ENCODE assay signal across 19 mouse cellular contexts in genomic region chr11:54533834-54534233, GRCm38 (mm10). TPM values are rescaled to one million over a fixed set of nuclear protein-coding genes. Genes with fewer than 3 reads are reported as not detected.
DNase-seq lines count a peak whose midpoint lies in the region; ATAC-seq and TF ChIP-seq lines count a peak whose summit lies in the region.
"Had no signal": no experiment of that assay in that cellular context is flagged by ENCODE, and none has a peak within 500 bp of the region (broad histone marks: within the 10 kb centered on the region; RNA-seq: fewer than 3 reads in every experiment).

No protein-coding gene starts in this region.

- H3K27ac ChIP-seq in thymus, adult 2 months (ENCODE audit: control insufficient read depth, insufficient read depth, low read length) = no peak overlapping the region
- no peak overlapping the region for H3K27ac ChIP-seq in MEL (ENCODE audit: control insufficient read depth, low read depth, low read length)
- H3K27ac ChIP-seq: embryonic facial prominence, embryonic 12.5 days; forebrain, embryonic 15.5 days; hindbrain, postnatal 0 days had no signal

- no peak overlapping the region for H3K4me3 ChIP-seq in thymus, adult 2 months (ENCODE audit: control insufficient read depth, insufficient read depth, low read length)
- H3K4me3 ChIP-seq in MEL (ENCODE audit: control insufficient read depth in 1 of 2, insufficient read depth in 1 of 2, low read depth in 2 of 2, low read length in 2 of 2) = no peak overlapping the region
- H3K4me3 ChIP-seq: embryonic facial prominence, embryonic 12.5 days; forebrain, embryonic 15.5 days; megakaryocyte, embryonic 14.5 days had no signal

- no peak for TF ChIP-seq RAD21 in MEL (IDR thresholded peaks at IDR 0.05; ENCODE audit: low read depth, low read length)

- peaks cover 57% of the 10 kb centered on the region for H3K79me2 ChIP-seq in MEL (ENCODE audit: control insufficient read depth, insufficient read depth, low read length, poor library complexity)

- no peaks in the 10 kb centered on the region for H3K27me3 ChIP-seq in thymus, adult 2 months (ENCODE audit: control insufficient read depth, insufficient read depth, low read length)
- no peaks in the 10 kb centered on the region for H3K27me3 ChIP-seq in MEL (ENCODE audit: control insufficient read depth in 1 of 2, insufficient read depth in 2 of 2, low read length in 2 of 2)
- H3K27me3 ChIP-seq: embryonic facial prominence, embryonic 12.5 days; forebrain, embryonic 15.5 days; megakaryocyte, embryonic 14.5 days had no signal

- no peak overlapping the region for H3K9ac ChIP-seq in MEL (ENCODE audit: control insufficient read depth, low read depth, low read length, poor library complexity, severe bottlenecking)
- H3K9ac ChIP-seq: embryonic facial prominence, embryonic 12.5 days; forebrain, embryonic 15.5 days; lung, embryonic 14.5 days had no signal

- TF ChIP-seq POLR2A in thymus, adult 2 months (IDR thresholded peaks at IDR 0.05; ENCODE audit: control insufficient read depth, extremely low read depth, insufficient read depth, low read length, poor library complexity) = no peak
- TF ChIP-seq POLR2A in MEL (IDR thresholded peaks at IDR 0.05; ENCODE audit: control insufficient read depth in 1 of 2, insufficient read depth in 1 of 2, low read depth in 1 of 2, low read length in 2 of 2, poor library complexity in 1 of 2) = no peak

- H3K36me3 ChIP-seq in thymus, adult 2 months (ENCODE audit: control insufficient read depth, insufficient read depth, low read length) = no peaks in the 10 kb centered on the region
- peaks cover 2 to 48% of the 10 kb centered on the region in 2 experiments; a peak in 3 of 4 replicates for H3K36me3 ChIP-seq in MEL (ENCODE audit: control insufficient read depth in 1 of 2, insufficient read depth in 2 of 2, low read length in 2 of 2)
- H3K36me3 ChIP-seq: embryonic facial prominence, embryonic 12.5 days; forebrain, embryonic 15.5 days had no signal

- no peak for TF ChIP-seq CTCF in thymus, adult 2 months (IDR thresholded peaks at IDR 0.05; ENCODE audit: borderline replicate concordance, control insufficient read depth, extremely low read depth, insufficient read depth, low read length, poor library complexity)
- no peak for TF ChIP-seq CTCF in MEL (IDR thresholded peaks at IDR 0.05 in 2 of 3, conservative IDR thresholded peaks at IDR 0.05 in 1 of 3; ENCODE audit: control insufficient read depth in 1 of 3, insufficient read depth in 1 of 3, low read depth in 2 of 3, low read length in 3 of 3, poor library complexity in 1 of 3, severe bottlenecking in 1 of 3)

- H3K9me3 ChIP-seq in MEL (replicated peaks; ENCODE audit: insufficient read depth, low read length) = no peaks in the 10 kb centered on the region
- H3K9me3 ChIP-seq: embryonic facial prominence, embryonic 12.5 days; forebrain, embryonic 15.5 days; megakaryocyte, embryonic 14.5 days had no signal

- DNase-seq in thymus, postnatal 14 days = peak; percentile 19
- no peak for DNase-seq in thymus, adult 2 months
- peak; percentile 81 for DNase-seq in MEL (ENCODE audit: low read depth, low spot score)
- DNase-seq in right cerebral cortex, postnatal 10 days (ENCODE audit: low spot score in 2 of 2) = no peak
- DNase-seq in layer of hippocampus, adult 9-10 months (ENCODE audit: low spot score) = no peak
- DNase-seq in adrenal gland, postnatal 14 days = no peak
- DNase-seq: adrenal gland, postnatal 25 days; cerebellum, adult 18-20 months; heart, postnatal 4 days; kidney, adult 2 months; kidney, postnatal 14 days; lung, embryonic 14.5 days; right cerebral cortex, postnatal 14 days had no signal

- no peak for TF ChIP-seq EP300 in MEL (IDR thresholded peaks at IDR 0.05; ENCODE audit: low read depth in 1 of 2, low read length in 2 of 2)

- peaks cover 4% of the 10 kb centered on the region for H3K4me1 ChIP-seq in thymus, adult 2 months (replicated peaks; ENCODE audit: control insufficient read depth, insufficient read depth, low read length)
- peaks cover 21 to 27% of the 10 kb centered on the region in 2 experiments for H3K4me1 ChIP-seq in MEL (ENCODE audit: control insufficient read depth in 1 of 2, insufficient read depth in 2 of 2, low read length in 2 of 2)

- 0% methylated on average over 2 of the region's 2 CpGs for WGBS in thymus, adult 2 months

- ATAC-seq in inflammation-experienced regulatory T-cells, adult 6 months = peak; percentile 86
- ATAC-seq: forebrain, embryonic 15.5 days; hindbrain, postnatal 0 days; midbrain, embryonic 16.5 days had no signal

TF ChIP-seq in MEL, 35 proteins besides CTCF, POLR2A, EP300 and RAD21:
- no peak for TF ChIP-seq ZNF384 (IDR thresholded peaks at IDR 0.05; ENCODE audit: low read depth, low read length)
- no peak for TF ChIP-seq RCOR1 (IDR thresholded peaks at IDR 0.05; ENCODE audit: low read depth, low read length)
- no peak for TF ChIP-seq UBTF (IDR thresholded peaks at IDR 0.05; ENCODE audit: borderline replicate concordance, insufficient read depth, low read depth, low read length)
- no peak for TF ChIP-seq MEF2A (IDR thresholded peaks at IDR 0.05; ENCODE audit: extremely low read depth, insufficient replicate concordance, low read depth, low read length, poor library complexity, severe bottlenecking)
- no peak for TF ChIP-seq NRF1 (IDR thresholded peaks at IDR 0.05; ENCODE audit: insufficient read depth, low read depth, low read length, poor library complexity, severe bottlenecking)
- 0 out of 2 replicates have a peak, but pooled peaks have one; percentile 25 for TF ChIP-seq SIN3A (IDR thresholded peaks at IDR 0.05; ENCODE audit: low read length)
- TF ChIP-seq ELF1 (IDR thresholded peaks at IDR 0.05; ENCODE audit: low read depth, low read length) = peak; percentile 70; the same call in 1 of the 2 replicates
- no peak for TF ChIP-seq USF2 (IDR thresholded peaks at IDR 0.05; ENCODE audit: borderline replicate concordance in 1 of 2, insufficient read depth in 1 of 2, low read depth in 1 of 2, low read length in 2 of 2)
- TF ChIP-seq ETS1 (IDR thresholded peaks at IDR 0.05; ENCODE audit: low read depth, low read length) = no peak
- peak; percentile 53; the same call in 1 of the 2 replicates for TF ChIP-seq HCFC1 (IDR thresholded peaks at IDR 0.05; ENCODE audit: low read depth, low read length)
- TF ChIP-seq MYC (IDR thresholded peaks at IDR 0.05; ENCODE audit: low read depth, low read length) = no peak
- no peak for TF ChIP-seq GABPA (IDR thresholded peaks at IDR 0.05; ENCODE audit: low read depth, low read length)
- TF ChIP-seq MXI1 (IDR thresholded peaks at IDR 0.05; ENCODE audit: low read depth, low read length) = 0 out of 2 replicates have a peak, but pooled peaks have one; percentile 10
- TF ChIP-seq POLR2AphosphoS5 (IDR thresholded peaks at IDR 0.05; ENCODE audit: borderline replicate concordance, low read depth, low read length) = no peak
- no peak for TF ChIP-seq ZMIZ1 (IDR thresholded peaks at IDR 0.05; ENCODE audit: low read depth, low read length)

RNA-seq across cellular contexts. Expression of gene Rapgef6, which starts 11.2 kb away (rescaled TPM):
- 73.9 and 82.0 TPM in 2 replicates for polyA plus RNA-seq in thymus, adult 2 months (2012; rRNA removed)
- total RNA-seq in MEL (2012; rRNA removed) = 21.1 and 24.5 TPM in 2 replicates
- polyA plus RNA-seq in MEL (2012; ENCODE audit: insufficient read depth in 1 of 2, insufficient read length in 2 of 2, low read depth in 1 of 2, low replicate concordance in 2 of 2, missing spikeins in 1 of 2) = 10 to 100 TPM in 1 of 2 experiments, not detected in 1; 31.8 TPM
- polyA plus RNA-seq in inflammation-experienced regulatory T-cells, adult 6 months (2017; shearing (Covaris generic)) = 100 to 1,000 TPM; 104 to 248 (median 244) TPM
- total RNA-seq in adrenal gland, postnatal 14 days (2021) = 26.0 and 29.7 TPM in 2 replicates

Comparison
In these comparisons a context has a peak if more than half of its experiments do, and no peak if none do; other contexts are left out.
1. DNase-seq: peak in thymus, postnatal 14 days (single experiment) and MEL (single experiment); none in thymus, adult 2 months (single experiment), right cerebral cortex, postnatal 10 days (0 of 2), layer of hippocampus, adult 9-10 months (single experiment) and adrenal gland, postnatal 14 days (single experiment).